Comparison of ENCODE assay signal across 15 mouse cellular contexts in genomic region chr5:105572876-105573275, GRCm38 (mm10).
"Had no signal": no experiment of that assay in that cellular context is flagged by ENCODE, and none has a peak within 500 bp of the region (broad histone marks: within the 10 kb centered on the region; RNA-seq: fewer than 3 reads in every experiment).

No protein-coding gene starts in this region.

- H3K9me3 ChIP-seq: kidney, embryonic 15.5 days; limb, embryonic 10.5 days; megakaryocyte, embryonic 14.5 days; midbrain, embryonic 15.5 days; neural tube, embryonic 13.5 days had no signal

- H3K4me1 ChIP-seq: midbrain, embryonic 15.5 days had no signal

- H3K4me3 ChIP-seq: kidney, embryonic 15.5 days; left cerebral cortex, adult 2 months; limb, embryonic 10.5 days; megakaryocyte, embryonic 14.5 days; midbrain, embryonic 15.5 days; neural tube, embryonic 13.5 days had no signal

- ATAC-seq: intestine, embryonic 16.5 days; midbrain, embryonic 15.5 days had no signal

- H3K27me3 ChIP-seq: kidney, embryonic 15.5 days; megakaryocyte, embryonic 14.5 days; midbrain, embryonic 15.5 days; neural tube, embryonic 13.5 days had no signal

- H3K9ac ChIP-seq: kidney, embryonic 15.5 days; midbrain, embryonic 15.5 days; neural tube, embryonic 13.5 days had no signal

- H3K36me3 ChIP-seq: kidney, embryonic 15.5 days; limb, embryonic 10.5 days; midbrain, embryonic 15.5 days; neural tube, embryonic 13.5 days had no signal

- DNase-seq: kidney, adult 2 months; kidney, postnatal 14 days; lung, postnatal 14 days; retina, postnatal 1 day; right cerebral cortex, postnatal 4 days; thymus, postnatal 36 days had no signal

- H3K4me2 ChIP-seq: kidney, embryonic 15.5 days; midbrain, embryonic 11.5 days; midbrain, embryonic 15.5 days; neural tube, embryonic 13.5 days had no signal

- H3K27ac ChIP-seq: kidney, embryonic 15.5 days; left cerebral cortex, adult 2 months; limb, embryonic 10.5 days; macrophage; midbrain, embryonic 15.5 days; neural tube, embryonic 13.5 days had no signal
